Mouse (Mus musculus): ENCODE data around the gene Sipa1l3.

DNA sequence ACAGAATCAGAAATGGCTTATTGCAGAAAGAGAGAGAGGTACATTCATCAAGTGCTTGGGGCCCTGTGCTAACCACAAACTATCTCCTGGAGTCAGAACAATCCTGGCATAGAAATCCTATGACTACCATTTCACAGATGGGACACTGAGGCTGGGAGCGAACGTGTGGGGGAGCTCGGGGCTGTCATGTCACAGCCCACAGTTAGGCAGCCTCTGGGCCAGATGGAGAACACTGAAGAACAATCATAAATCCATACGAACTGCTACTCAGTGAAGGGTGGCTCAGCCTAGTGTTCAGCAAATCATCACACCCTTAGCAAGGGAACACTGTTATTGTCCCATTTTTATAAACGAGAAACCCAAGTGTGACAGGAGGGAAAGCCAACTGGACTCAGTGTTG, 1.3 kb downstream of the Sipa1l3 start:
- TF ChIP-seq CTCF (conservative IDR thresholded peaks at IDR 0.05; ENCODE audit: insufficient read depth, insufficient read length, low read depth, low read length) (no peak), POLR2A (IDR thresholded peaks at IDR 0.05; ENCODE audit: low read depth, low read length) (no peak)

All from kidney, adult 2 months (tissue).